Mouse (Mus musculus) kidney, adult 11 months (tissue): ENCODE measurements at regions not wholly inside any gene's neighbourhood (a gene's known extent, or its start where the extent isn't known, plus 50 kb on each side); places are given as distances from the start of the nearest gene placed in this dataset.
A peak's percentile ranks its signal among the peaks of the same experiment; 100 is the strongest.
"Not testable (repeated sequence)": the region's sequence is repeated elsewhere in the genome, so short reads cannot be mapped to it uniquely, and the experiment has no call there.

Experiments
- DNase-seq: peaks from one replicate; pipeline ENCODE4 v3.0.0; 2022

DNA sequence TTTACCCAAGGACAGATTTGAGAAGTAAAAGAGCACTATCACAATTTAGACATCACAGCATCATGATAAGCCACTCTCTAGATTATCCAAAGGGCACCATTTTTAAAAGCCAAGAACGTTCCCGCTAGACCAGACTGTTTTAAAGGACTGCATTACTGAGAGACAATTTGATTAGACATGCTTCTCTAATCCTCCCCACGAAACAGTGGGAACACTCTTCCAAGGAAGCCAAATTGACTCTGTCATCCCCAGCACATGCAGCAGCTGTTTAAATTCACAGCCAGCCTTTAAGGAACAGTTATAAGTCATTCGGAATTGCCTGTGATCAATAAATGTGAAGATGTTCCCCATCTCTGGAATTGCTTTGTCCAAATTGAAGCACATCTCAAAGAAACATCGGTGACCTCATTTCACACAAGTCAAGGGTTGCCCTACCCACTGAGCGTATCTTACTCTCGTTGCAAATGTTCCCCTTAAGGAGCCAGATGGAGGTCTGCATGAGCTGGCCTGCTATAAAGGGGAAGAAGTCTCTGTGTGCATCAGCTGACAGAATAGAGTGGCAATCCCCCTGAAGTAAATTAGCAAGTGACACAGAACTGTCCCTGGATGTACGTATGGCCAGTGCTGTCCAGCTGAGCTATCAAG lies 393.2 kb downstream of the Pid1 start:
- DNase-seq, result no peak

- DNase-seq, result not testable (repeated sequence)
These were observed 399.3 kb downstream of the Pid1 start for GRCm38 (mm10) chr1:83964631-83965030.

- no peak for DNase-seq
These were observed 402.2 kb downstream of the Pid1 start for GRCm38 (mm10) chr1:83961761-83962160.

DNA sequence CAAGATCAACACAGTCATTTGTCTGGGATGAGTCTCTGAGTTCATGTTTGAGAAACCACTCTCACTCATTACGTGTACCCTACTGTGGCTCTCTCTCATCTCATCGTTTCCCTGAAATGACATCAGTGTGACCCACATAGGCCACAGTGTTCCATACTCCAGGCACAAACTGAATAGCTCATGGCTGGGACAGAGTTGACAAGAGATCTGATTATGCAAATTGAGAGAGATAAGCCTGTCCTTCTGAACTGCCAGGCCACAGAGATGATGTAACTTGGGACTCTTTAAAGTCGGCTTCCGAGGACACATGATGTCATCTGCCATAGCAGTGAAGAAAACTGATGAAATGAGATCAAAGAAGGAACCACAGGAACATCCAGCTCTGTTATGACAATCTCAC lies 404.2 kb downstream of the Pid1 start:
- no peak for DNase-seq

DNA sequence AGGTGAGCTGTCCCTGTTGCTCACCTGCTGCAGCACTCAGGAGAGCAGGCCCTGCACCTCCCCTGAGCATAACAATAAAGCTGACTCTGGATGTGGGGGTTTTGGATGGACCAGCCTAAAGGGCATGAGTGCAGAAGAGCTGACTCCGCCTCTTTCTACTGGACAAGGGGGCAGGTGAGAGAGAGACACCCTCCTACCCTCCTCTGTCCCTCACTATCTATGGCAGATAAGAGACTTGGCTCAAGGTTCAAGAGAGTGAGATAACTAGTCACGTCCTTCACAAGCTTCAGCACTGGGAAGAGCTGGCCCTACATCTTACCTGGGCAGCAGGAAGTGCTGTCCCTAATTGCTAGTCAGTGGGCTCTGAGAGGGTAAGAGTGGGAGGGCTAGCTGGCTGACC lies 441.1 kb downstream of the Pid1 start:
- DNase-seq, result no peak

GRCm38 (mm10) chr1:83915454-83915853 lies 448.5 kb downstream of the Pid1 start:
- no peak for DNase-seq

- no peak for DNase-seq
These were observed 456.6 kb downstream of the Pid1 start for GRCm38 (mm10) chr1:83907347-83907746.

DNA sequence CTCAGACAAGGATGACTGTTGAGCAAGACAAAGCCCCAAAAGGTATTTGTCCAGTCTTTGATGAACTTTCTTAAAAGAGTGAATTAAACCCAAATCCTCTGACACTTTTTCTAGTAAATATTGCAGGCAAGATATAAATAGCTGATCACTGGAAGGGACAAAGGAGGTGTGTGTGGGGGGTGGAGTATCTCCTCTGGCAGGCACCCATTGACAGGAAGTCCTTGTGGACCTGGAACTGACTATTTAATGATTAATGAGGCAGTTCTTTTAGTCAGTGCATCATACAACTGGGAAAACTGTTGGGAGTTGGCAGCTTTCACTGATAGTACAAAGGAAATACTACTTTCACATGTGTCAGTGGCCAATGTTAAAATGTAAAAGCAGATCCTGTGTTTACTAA lies 457.1 kb downstream of the Pid1 start:
- DNase-seq, result peak; percentile 52

DNA sequence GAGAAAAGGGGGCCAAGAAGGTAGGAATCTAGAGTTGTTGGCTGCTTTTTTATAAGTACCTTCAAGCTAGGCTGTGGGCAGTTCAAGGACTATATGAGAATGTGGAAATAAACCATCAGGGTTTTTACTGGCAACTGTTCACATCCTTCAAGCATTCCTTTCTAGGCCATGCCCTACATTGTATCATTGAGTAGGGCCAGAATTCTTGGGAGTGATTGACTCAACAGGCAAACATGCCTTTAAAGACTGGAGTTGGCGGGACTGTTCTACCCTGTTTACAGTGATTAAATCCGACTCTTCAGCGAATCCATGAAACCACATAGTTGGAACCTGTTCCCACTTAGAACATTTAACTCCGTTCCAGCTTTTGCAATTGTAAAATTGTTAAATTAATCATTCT lies 463.8 kb downstream of the Pid1 start:
- DNase-seq, result no peak

DNA sequence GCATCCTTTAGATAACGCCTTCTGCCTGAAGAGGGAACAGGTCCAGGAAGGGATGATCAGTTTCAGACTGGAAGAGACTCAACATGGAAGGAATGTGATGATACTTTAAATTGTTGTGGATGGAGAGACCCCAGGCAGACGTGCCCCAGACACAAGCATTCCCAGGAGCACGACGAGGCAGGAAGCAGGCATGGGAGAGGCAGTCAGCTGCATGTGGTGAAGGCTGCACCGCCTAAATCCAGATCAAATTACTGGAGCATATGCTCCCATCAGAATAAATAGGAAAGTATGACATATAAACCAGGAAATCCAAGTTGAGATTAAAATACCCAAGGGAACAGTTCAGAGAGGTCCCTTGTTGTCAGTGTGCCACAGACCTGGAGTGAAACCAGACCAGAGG lies 467.3 kb downstream of the Pid1 start:
- DNase-seq, result no peak

DNA sequence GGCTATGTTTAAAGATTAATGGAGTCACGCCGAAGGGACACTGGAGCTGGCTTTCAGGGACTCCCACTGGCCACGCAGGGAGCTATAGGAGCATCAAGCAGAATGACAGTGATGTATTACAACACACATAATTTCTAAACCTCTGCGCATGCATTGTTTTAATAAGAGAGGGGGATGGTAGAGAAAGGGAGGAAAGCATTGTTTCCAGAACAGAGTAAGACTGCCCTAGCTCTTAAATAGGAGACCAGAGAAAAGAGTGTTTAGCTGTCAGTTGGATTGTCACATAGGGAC lies 471.1 kb upstream of the Sphkap start:
- DNase-seq, result no peak

DNA sequence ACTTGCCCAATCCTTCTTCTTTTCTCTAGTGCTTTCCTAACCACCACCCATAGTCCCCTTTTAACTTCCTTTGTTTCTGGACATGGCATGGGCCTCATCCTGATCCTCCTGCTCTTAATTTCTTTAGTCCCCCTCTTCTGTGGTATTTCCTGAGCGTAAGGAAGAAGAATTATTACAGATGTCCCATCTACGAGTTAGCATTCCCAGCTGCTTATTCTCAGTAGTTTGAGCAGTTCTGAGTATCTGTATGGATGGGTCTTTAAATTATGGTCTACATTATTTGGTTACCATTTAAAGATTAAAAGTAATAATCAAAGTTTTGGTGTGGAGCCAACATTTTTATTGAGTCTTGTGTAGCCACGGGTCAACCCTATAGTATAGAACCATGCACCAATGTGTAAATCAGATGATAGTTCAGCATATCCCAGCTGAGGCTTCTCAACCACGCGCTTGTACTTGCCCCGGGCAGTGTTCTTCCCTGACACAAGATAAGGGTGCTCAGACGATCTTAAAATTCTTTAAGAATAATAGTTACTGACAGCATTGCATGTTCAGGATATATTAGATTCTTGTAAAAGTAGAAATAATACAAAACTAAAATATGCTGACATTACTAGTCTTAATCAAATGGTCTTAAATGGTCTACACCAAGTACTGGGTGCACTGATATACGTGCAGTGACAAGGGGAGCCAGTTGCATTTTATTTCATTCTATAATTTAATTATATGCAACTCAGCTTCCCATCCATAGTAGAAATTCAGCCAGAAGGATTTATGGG lies 470.5 kb upstream of the Sphkap start:
- DNase-seq, result no peak

- peak; percentile 5 for DNase-seq
These were observed 463.0 kb upstream of the Sphkap start for GRCm38 (mm10) chr1:83870853-83871567.

- no peak for DNase-seq
These were observed 461.0 kb upstream of the Sphkap start for GRCm38 (mm10) chr1:83869046-83869445.

- DNase-seq, result no peak
These were observed 454.5 kb upstream of the Sphkap start for GRCm38 (mm10) chr1:83862541-83862940.

DNA sequence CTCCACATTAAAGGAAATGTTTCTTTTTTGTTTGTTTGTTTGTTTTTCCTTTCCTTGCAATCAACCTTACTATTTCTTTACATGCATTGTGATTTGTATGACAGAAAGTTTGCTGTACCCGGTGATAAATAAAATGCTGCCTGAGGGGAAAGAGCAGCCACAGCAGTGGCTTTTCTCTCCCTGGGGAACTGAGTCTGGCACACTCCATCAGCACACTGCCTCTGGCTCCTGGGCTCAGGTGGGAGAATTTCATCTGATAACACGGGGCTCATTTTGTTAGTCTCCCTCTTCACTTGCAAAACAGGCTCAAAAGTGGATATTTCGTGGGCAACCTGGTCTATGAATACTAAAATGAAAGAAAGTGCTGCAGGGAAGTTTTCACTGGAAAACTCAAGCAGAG lies 454.1 kb upstream of the Sphkap start:
- no peak for DNase-seq

DNA sequence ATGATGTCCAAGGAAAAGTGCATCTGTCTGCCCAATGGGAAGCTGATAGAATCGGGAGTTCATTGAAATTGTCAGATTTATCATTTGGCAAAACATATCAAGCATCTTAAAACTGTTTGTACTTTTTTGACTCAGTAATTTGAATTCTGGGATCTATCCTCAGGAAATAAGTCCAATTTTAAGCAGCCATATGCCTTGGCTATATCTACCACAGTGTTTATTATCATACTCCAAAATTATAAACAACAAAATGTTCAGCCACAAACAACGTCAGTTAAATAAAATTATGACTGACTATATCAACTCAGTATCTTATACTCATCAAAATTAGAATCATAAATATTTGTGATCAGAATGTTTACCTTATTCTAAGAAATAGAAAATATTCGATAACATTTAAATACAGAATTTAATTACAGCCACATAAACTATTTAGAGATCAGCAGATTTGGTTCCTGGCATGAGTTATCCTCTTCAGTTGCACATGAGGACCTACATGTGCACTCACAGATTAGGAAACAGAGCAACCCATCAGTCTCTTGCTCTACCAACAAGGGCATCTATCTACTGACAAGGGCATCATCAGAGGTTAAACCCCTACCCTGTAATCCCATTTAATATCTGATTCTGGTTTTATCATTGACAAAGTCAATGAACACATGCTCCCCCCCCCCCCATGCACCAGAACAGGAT lies 451.9 kb upstream of the Sphkap start:
- DNase-seq, result no peak

GRCm38 (mm10) chr1:83853996-83854395 lies 446.0 kb upstream of the Sphkap start:
- no peak for DNase-seq

DNA sequence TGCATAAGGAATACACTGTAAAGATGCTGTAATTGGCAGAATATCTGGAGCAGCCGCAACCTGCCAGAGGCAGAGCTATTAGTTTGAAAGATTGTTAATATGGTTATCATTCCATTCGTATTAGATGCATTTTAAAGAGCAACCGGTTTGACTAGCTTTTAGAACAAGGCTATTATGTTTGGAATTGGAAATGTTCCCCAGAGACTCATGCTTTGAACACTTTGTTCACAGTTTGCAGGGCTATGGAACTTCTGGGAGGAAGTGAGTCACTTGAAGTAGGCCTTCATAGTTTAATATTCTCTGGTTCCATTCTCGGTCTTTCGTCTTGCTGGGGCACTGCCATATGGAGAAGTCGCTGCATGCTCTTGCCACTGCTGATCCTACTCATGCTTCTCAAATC lies 443.1 kb upstream of the Sphkap start:
- no peak for DNase-seq

GRCm38 (mm10) chr1:83848414-83848813 lies 440.4 kb upstream of the Sphkap start:
- DNase-seq, result no peak

DNA sequence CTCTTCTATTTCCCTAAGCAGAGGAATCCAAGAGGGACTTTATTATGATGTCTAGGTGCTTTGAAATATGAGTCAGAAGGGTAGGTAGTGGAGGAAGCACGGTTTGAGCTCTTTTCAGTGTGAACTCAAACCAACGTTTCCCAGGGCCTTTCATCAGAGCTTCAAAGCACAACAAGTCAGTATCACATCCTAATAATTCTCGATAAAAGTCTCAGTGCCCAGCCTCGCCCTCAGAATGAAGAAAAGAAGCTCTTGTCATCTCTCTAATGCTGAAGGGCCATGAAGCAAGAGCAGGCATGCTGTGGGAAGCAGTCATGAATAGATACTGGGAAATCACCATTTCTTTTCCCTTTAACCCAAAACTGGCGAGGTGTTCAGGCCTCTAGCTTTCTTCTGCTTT lies 440.0 kb upstream of the Sphkap start:
- DNase-seq, result no peak

DNA sequence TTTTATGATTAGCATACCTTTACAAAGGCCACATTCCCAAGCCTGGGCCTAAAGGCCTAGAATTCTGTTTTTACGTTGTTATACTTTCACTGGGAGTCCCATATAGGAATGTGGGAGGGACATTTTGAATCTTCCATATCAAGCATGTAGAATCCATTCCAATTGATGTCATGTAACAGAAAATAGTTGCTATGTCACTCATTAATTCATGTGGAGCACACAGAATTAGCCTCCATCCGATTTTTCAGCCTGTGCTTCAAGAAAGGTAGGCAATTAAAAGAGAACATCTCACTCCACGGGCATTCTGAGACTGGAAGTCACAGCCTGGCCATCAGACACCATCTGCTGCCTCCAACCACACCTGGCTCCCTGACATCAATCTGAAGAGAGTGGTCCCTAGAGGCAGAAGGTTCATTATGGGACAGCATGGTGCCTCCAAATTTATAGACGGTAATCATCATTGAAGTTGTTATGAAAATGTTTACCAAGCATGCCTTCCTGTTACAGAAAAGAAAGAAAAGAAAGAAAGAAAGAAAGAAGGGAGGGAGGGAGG lies 436.9 kb upstream of the Sphkap start:
- no peak for DNase-seq

DNA sequence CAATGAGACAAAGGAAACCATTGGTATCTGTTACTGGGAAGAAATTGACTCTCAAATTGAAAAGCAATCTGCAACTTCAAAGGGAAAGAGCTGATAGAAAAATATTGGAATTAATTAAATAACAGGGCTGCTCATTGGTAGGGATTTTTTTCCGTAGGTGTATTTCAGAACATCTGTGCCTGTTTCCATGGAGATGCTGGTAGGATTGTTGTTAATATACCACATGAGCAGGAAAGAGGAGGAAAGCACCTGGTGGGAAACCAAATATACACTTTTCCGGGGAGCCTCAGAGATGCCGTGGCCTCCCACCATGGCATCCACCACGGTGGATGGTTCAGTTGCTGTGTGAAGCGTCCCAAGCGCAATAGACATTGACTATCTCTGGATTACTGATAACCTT lies 428.0 kb upstream of the Sphkap start:
- DNase-seq, result no peak
